Mouse (Mus musculus): ENCODE measurements at regions not wholly inside any gene's neighbourhood (a gene's known extent, or its start where the extent isn't known, plus 50 kb on each side); places are given as distances from the start of the nearest gene placed in this dataset.

DNA sequence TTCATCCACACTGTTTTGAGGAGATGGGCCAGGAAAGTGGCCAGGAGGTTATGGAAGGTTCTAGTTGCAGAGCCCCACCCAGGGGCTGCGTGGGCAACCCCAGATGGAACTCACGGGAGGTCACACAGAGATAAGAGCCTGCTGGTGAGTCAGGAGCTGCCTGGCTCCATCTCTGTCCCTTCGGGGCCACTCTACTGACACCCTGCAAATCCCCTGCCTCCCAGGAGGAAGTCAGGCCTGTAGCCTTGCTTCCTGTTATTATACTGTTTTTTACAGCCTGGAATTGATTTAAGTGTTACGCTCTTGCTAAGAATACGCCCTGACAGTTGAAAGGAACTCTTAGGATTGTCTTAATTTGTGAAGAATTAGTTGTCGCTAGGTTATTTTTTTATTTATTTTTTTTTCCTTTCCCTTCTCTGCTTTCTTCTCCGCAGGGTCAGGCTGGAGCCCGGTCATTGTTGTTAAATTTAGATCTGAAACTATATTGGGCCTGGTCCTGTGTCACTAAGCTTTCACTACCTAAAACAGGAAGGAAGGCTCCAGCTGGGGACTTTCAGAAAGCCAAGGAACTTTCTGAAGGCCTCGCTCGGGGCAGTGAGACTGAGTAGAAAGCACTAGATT, 497.9 kb downstream of the Med13l start:
- DNase-seq (ENCODE audit: low spot score in 2 of 2): no peak

GRCm38 (mm10) chr5:119059223-119059622, 498.7 kb downstream of the Med13l start:
- no peak for DNase-seq (ENCODE audit: low spot score in 2 of 2)

DNA sequence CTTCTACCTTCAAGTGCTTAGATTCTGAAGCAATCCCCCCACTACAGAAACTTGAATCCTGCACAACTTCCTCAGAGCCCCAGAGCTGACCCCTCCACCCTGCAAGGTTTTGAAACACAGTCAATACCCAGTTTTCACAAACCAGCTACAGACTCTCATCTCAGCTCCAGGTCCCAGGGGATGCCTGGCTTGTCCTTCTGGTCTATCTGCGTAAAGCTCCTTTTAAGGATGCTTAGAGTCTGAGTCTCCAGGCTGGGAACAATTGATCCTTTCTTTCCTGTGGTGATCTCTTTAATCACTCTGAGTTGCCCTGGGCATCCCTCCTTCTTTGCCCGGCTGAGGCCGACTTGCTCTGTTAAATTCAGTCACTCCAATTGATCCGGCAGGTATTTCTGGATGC, 500.4 kb downstream of the Med13l start:
- no peak for DNase-seq (ENCODE audit: low spot score in 2 of 2)

GRCm38 (mm10) chr5:119062478-119062877, 502.0 kb downstream of the Med13l start:
- no peak for DNase-seq (ENCODE audit: low spot score in 2 of 2)

DNA sequence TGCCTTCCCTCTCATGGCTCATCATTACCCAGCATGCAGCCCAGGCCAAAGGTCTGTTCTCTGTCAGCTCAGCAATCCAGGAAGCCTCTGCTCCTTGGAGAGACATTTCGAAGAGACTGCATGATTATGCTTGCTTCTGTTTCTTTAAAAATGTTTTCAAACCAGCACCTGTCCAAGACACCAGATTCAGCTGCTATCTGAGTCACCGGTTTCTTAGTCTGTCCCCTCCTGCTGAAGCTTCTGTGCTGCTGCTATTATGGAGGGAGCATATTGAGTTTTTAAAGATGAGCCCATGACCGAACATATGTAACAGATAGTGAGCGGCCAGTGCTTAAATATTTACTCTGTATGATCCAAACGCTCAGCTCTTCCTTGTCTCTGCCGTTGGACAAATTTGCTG, 506.2 kb downstream of the Med13l start:
- DNase-seq (ENCODE audit: low spot score in 2 of 2): peak in 1 of 2 experiments; percentile 17

GRCm38 (mm10) chr5:119069765-119070333, 509.4 kb downstream of the Med13l start:
- DNase-seq (ENCODE audit: low spot score in 2 of 2): no peak

DNA sequence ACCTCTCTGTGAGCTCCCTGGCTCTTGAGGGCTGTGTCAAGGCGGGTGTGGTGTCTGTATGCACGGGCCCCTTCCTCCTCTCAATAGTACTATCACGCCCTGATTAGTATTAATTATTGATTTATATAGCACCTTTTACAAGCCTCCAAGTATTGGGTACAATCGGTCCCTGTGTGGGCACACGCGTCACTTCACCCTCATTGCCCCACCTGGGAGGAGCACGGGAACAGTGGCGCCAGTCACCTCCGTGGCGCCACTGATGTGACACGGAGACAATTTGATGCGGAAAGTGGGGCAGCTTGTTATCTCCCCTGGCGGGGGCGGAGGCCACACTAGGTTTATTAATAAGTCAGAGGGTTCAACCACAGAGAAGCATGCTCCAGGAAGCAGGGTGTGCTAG, 512.2 kb downstream of the Med13l start:
- DNase-seq (ENCODE audit: low spot score in 2 of 2): no peak

GRCm38 (mm10) chr5:119080747-119081146, 520.3 kb downstream of the Med13l start:
- no peak for DNase-seq (ENCODE audit: low spot score in 2 of 2)

DNA sequence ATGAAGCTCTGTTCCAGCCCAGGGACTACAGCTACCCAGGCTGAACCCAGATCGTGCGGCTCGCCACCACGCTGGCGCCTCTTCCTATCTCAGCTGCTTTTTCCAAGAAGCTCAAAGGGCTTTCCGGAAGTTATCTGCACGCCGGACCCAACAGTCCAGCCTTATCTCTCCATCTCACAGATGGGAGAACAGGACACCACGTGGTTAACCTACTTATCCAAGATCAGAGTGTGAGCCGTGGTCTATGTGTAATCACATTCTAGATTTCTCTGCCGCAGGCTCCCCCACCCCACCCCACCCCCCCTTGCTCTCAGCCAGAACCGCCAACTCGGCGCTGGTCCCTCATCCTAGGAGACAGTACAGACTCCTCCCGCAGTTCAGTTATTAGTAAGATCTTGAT, 522.4 kb downstream of the Med13l start:
- DNase-seq (ENCODE audit: low spot score in 2 of 2): no peak

- DNase-seq (ENCODE audit: low spot score in 2 of 2): no peak
Measured at GRCm38 (mm10) chr5:119097576-119098193, 537.2 kb downstream of the Med13l start.

- DNase-seq (ENCODE audit: low spot score in 2 of 2): no peak
Measured at GRCm38 (mm10) chr5:119099817-119100216, 539.3 kb downstream of the Med13l start.

DNA sequence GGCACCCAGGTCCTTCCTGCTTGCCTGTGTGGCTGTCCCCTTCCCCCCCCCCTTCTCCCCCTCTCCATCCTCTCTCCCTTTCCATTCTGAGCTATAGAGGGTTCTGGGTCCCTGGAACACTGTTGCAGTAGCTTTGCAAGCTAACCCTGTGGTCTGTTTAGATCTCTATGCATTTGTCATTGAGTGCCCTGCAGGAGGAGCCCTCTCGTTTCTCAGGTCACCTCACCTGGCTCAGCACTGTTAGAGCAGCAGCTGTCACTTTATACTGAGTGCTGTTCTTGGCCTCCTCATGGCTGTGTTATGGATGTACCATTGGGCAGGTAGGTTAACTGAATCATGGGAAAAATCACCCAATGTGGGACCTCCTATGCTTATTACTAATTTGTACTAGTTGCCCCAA, 543.0 kb downstream of the Med13l start:
- no peak for DNase-seq (ENCODE audit: low spot score in 2 of 2)

DNA sequence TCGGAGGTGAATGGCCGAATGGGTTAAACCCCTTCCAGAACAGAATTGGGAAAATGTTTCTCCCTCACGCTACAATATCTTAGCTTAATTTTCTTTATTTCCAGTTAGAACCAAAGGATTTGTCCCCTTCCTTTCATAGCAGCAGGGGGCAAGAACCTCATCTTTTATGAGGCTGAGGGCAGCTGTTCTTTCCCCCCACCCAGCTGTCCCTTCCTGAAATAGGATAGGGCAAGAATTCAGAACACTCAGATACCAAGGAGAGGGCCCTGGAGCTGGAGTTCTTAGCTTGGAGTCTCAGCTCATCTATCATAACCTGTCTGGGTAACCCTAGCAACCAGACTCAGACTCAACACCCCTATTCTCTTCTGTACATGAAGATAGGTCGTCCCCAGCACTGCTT, 547.4 kb downstream of the Med13l start:
- DNase-seq (ENCODE audit: low spot score in 2 of 2): no peak

DNA sequence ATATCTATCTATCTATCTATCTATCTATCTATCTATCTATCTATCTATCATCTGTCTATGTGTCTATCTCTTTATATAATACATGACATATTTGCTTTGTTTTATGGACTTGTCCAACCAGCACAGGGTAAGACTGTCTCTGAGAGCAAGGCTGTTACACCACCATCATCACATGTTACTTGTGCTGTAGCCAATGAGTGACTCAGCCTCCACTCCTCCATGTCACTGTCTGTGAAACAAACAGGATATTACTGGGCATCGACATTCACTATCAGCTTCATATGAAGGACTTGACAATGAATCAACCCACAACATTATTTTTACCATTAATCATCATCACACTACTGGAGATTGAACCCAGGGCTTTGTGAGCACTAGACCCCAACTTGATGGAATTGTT, 549.0 kb downstream of the Med13l start:
- no peak for DNase-seq (ENCODE audit: low spot score in 2 of 2)

DNA sequence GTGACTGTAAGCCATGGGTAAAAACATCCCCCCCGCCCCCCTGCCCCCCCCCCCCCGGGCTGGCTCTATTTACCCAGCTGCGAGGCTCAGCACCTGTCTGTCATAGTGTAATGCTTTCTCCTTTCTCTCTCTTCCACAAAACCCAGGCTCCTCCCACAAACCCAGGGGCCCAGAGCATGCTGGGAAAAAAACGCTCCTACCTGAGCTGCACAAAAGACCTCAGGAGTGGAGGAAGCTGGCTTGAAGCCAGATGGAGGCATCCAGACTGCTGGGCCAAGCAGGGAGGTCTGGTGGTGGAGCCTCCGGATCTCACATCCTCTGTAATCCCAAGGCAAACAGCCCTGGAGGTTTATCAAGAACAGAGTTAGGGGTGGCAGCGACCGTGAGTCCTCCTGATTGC, 553.6 kb downstream of the Med13l start:
- no peak for DNase-seq (ENCODE audit: low spot score in 2 of 2)

- DNase-seq (ENCODE audit: low spot score in 2 of 2): no peak
Measured at GRCm38 (mm10) chr5:119125745-119126144, 544.7 kb upstream of the Tbx3 start.

DNA sequence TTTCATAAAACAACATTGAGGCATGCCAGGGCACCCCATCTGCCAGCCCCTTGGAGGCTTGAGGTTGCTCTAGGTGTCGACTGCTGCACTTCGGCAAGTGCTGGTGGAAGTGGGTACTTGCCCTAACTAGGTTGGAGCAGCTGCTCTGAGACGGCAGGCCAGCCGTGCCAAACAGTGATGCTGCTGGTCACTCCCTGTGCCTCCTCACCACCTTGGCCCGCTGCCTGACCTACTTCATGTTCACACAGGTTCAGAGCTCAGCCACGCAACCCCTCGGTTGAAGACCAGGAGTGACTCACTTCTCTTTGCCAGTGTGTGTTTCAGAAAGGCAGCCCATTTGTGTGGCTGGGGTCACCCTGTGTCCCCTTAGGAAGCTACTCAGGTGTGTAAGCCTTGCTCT, 540.3 kb upstream of the Tbx3 start:
- no peak for DNase-seq (ENCODE audit: low spot score in 2 of 2)

DNA sequence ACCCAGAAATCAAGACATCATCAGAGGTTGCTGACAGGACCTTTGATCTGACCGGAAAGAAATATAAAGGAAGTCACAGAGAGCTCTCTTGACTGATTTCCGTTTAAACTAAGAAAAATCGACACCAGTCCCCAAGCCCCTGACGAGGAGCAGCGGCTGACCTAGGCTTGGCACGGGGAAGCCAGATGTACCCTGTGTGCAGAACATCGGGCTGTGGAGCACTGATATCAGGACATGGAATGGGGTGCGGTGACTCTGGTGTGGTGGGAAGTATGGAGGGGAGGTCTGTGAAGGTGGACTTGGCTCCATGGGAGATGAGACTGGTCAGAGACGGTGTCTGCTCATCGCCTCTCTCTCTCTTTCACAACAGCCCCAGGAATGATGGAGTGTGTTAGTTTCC, 539.0 kb upstream of the Tbx3 start:
- no peak for DNase-seq (ENCODE audit: low spot score in 2 of 2)

DNA sequence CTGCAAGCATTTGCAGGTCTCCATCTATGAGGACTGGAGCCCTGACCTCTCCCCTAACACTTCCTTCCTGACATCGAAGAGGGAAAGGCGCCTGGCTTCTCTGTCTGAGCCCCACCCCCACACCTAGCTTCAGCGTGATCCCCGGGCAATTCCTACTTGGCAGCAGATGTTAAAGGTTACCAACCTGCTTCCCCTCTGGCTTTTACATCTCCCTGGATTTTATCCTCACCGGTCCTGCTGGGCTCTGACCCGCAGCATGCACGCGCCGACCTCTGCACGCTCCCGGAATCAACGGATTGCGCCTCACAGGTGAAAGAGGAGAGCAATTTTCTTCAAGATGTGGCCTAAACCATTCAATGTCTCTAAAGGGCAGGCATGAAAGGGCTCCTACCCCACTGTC, 537.1 kb upstream of the Tbx3 start:
- no peak for DNase-seq (ENCODE audit: low spot score in 2 of 2)

- DNase-seq (ENCODE audit: low spot score in 2 of 2): no peak
Measured at GRCm38 (mm10) chr5:119136916-119137315, 533.6 kb upstream of the Tbx3 start.

DNA sequence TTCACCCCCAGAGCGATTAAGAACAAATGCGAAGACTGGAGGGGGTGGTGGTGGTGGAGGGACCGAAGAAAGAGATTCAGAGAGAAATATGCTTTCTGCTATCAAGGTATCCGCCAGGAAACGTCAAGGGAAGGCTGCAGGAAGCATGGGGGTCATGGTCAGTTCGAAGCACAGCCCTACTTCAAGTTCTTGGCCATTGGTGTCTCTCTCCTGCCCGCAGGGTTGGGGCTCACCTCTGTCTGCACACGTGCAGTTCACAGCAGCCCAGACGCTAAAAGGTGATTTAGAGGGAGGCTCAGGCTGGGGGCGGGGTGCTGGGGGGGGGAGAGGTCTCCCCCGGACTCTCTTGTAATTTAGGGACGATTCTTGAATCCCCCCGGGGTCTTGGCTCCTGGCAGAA, 533.1 kb upstream of the Tbx3 start:
- DNase-seq (ENCODE audit: low spot score in 2 of 2): no peak

DNA sequence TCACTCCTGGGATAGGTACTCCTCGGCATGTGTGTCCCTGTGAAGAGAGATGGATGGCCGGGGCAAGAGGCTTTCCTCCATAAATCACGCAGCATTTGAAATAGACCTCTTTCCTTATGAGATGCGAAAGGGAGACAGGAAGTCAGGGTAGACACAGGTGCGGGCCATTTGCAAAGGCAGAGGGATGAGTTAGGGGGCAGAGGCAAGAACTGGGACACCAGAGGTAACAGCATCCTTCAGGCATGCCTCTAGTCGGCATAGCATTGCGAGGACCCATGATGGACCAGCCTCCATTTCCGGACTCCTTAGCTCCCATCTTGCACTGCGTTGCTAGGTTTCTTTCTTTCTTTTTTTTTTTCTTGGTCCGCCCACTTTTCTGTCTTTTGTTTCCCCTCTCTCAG, 532.6 kb upstream of the Tbx3 start:
- DNase-seq (ENCODE audit: low spot score in 2 of 2): no peak

DNA sequence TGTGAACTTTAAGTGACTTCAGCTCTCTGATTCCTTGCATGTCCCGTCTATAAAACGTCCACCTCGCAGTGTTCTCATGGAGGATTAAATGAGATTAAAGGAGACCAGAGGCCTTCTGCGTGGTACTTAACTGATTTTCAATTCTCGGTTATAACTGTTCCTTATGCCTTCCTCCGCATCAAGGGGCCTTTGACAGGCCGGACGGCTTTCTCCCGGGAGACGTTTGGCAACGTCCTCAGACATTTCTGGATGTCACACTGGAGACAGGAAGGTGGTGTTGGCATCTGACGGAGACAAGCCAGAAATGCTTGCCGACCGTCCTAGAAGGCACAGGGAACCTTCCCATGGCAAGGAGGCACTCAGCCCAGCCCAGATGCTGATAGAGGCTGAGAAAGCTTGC, 532.2 kb upstream of the Tbx3 start:
- no peak for DNase-seq (ENCODE audit: low spot score in 2 of 2)

DNA sequence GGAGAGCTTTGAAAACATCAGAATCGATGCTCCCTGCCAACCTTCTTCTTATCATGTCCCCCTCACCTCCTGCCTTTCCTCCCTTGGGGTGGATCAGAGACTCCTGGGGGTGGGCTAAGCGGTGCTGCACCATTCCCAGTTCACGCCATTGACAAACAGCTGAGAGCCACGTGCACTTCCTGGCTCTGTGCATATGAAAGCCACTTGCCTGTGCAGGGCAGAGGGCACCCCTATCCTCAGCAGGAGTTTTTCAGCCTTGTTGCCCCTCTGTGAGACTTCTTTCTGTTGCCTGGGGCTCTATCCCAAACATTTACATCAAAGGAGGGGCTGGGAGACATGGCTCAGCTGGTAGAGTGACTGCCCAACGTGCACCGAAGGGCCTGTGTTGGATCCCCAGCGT, 531.1 kb upstream of the Tbx3 start:
- no peak for DNase-seq (ENCODE audit: low spot score in 2 of 2)
